Mouse (Mus musculus) megakaryocyte, embryonic 14.5 days (primary cell): ENCODE results near the gene Atp5c1.

Source experiments
- FLI1 ChIP-seq: IDR thresholded peaks from 2 replicates; pipeline ENCODE4 v1.6.1; 2012; ENCODE audit warnings: low read length, inconsistent platforms, mixed read lengths
- GATA1 ChIP-seq: IDR thresholded peaks from 3 replicates; pipeline ENCODE4 v1.6.1; 2012; ENCODE audit warnings: mixed read lengths, low read length, inconsistent platforms, borderline replicate concordance

DNA sequence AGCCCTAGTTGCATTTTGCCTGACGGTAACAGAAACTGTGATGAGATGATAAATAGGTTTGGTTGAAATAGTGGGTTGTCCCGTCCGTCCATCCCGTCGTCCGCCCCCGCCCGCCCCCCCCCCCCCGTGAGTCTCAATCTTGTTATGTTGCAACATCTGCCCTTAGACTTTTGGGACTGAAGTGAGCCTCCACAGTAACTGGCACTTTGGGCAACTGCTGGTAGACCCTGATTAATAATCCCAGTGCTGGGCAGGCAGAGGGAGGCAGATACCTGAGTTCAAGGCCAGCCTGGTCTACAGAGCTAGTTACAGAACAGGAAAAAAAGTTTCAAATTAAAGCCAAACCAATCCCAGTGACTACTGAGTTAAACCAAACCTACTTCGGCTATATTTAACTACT, 30.9 kb downstream of the Atp5c1 start:
- TF ChIP-seq GATA1 (no peak), FLI1 (no peak)
